Mouse (Mus musculus) kidney, postnatal 0 days (tissue): ENCODE results near the gene Aadac. TPM values are rescaled to one million over a fixed set of nuclear protein-coding genes. Genes with fewer than 3 reads are reported as not detected.

Experiments used
- ATAC-seq: fragments of 200-750 bp; cut with Nextera tagmentation; replicated peaks from 2 replicates; pipeline ENCODE4 v1.8.0; 2017; ENCODE audit warnings: low read depth, moderate number of reproducible peaks, moderate TSS enrichment, moderate library complexity; ENCODE audit not compliant: low FRiP score
- DNase-seq: peaks from one replicate; pipeline ENCODE4 v3.0.0-alpha.2; 2016; ENCODE audit warnings: low spot score
- H3K27ac ChIP-seq: fragments of 300-500 bp; sonication (generic); 2 replicates; pipeline ENCODE4 v1.5.1; 2014; ENCODE audit warnings: mild to moderate bottlenecking
- H3K27me3 ChIP-seq: fragments of 300-500 bp; sonication (generic); 2 replicates; pipeline ENCODE4 v1.6.1; 2014; ENCODE audit warnings: low read length, mixed read lengths; ENCODE audit not compliant: insufficient read depth
- H3K36me3 ChIP-seq: fragments of 300-500 bp; sonication (generic); 2 replicates; pipeline ENCODE4 v1.6.1; 2014; ENCODE audit warnings: low read length, mixed read lengths; ENCODE audit not compliant: insufficient read depth
- H3K4me1 ChIP-seq: fragments of 300-500 bp; sonication (generic); replicated peaks from 2 replicates; pipeline ENCODE4 v1.6.1; 2014; ENCODE audit warnings: antibody characterized with exemption, low read length, mixed read lengths; ENCODE audit not compliant: insufficient read depth
- H3K4me2 ChIP-seq: fragments of 300-500 bp; sonication (generic); 2 replicates; pipeline ENCODE4 v1.6.1; 2014; ENCODE audit warnings: mild to moderate bottlenecking, low read length, moderate library complexity, mixed read lengths
- H3K4me3 ChIP-seq: fragments of 300-500 bp; sonication (generic); replicated peaks from 2 replicates; pipeline ENCODE4 v1.5.1; 2014; ENCODE audit warnings: low read depth, low read length
- H3K9ac ChIP-seq: fragments of 300-500 bp; sonication (generic); 2 replicates; pipeline ENCODE4 v1.6.1; 2014; ENCODE audit warnings: low read depth, low read length
- H3K9me3 ChIP-seq: fragments of 300-500 bp; sonication (generic); replicated peaks from 2 replicates; pipeline ENCODE4 v1.6.1; 2016; ENCODE audit warnings: low read length, inconsistent platforms, mixed read lengths
- CTCF ChIP-seq: IDR thresholded peaks from 2 replicates; pipeline ENCODE4 v1.5.1; 2016; ENCODE audit warnings: antibody characterized with exemption, low read depth, mild to moderate bottlenecking, moderate library complexity
- WGBS: fragments of 180-500 bp; shearing (Covaris S2); extraction: QIAGEN DNeasy Blood & Tissue Kit; methylation state at CpG from one replicate; pipeline ENCODE4 v1.1.7; 2014; 5-methylcytosine and 5-hydroxymethylcytosine counted together
- polyA plus RNA-seq: library from polyadenylated mRNA; unstranded; fragments of >200 nt; fragmentation: Nextera tagmentation; extraction: Ambion mirVana; gene quantifications from 2 replicates; pipeline ENCODE4 v1.2.1, GENCODE M21; 2015

The Aadac gene
- polyA plus RNA-seq, 1 experiment from 2014 or later, result 49.6 TPM

DNA sequence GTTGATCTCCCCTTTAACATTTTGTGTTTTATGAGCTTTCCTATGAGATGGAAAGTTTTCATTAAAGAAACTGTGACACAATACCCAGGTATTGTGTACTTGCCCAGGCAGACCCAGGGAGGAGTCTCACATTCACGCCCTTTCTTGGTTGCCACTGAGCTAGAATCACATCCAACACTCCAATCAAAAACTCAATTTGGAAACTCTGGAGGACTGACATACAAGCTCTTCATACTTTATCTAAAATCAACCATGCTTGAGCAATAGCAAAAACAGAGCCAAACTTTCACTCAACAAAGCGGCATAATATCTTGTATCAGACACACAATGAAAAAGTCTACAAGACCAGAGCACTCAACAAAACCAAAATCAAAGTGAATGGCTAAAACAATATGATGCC, 28.4 kb downstream of the Aadac start:
- TF ChIP-seq CTCF, result no peak
- no peak overlapping the region for H3K9ac ChIP-seq
- H3K27me3 ChIP-seq, result no peaks in the 10 kb centered on the region
- no peak overlapping the region for H3K4me3 ChIP-seq
- H3K9me3 ChIP-seq, result no peaks in the 10 kb centered on the region
- DNase-seq (no peak), ATAC-seq (no peak)
- H3K4me1 ChIP-seq, result no peaks in the 10 kb centered on the region
- 78% methylated on average over 2 of the region's 2 CpGs for WGBS
- H3K27ac ChIP-seq, result no peak overlapping the region
- H3K36me3 ChIP-seq, result no peaks in the 10 kb centered on the region
- no peak overlapping the region for H3K4me2 ChIP-seq

DNA sequence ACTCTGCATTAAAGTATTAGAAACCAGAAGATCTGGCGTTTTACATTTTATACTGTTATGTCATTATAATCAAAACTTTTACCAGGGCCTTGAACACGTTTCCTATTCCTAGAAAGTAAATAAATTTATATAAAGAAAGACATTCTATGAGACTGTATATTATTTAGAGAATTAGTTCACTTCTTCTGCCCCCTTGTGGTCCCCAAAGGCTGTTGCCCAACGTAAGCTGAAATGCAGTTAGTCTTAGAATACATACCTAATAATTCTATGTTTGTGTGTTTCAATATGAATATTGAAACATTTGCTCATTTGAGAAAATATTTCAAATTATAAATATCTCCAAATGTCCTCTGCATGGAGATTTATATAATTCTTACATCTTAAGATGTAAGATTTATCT, 30.9 kb downstream of the Aadac start:
- peak; percentile 67 for DNase-seq
- H3K9me3 ChIP-seq, result no peaks in the 10 kb centered on the region
- peak; percentile 72 for TF ChIP-seq CTCF
- H3K27ac ChIP-seq, result no peak overlapping the region
- H3K9ac ChIP-seq, result no peak overlapping the region
- no peak overlapping the region for H3K4me2 ChIP-seq
- H3K27me3 ChIP-seq, result no peaks in the 10 kb centered on the region
- no peaks in the 10 kb centered on the region for H3K36me3 ChIP-seq
- 30% methylated on average over 3 of the region's 3 CpGs for WGBS
- no peak for ATAC-seq
- H3K4me1 ChIP-seq, result no peaks in the 10 kb centered on the region
- H3K4me3 ChIP-seq, result no peak overlapping the region

DNA sequence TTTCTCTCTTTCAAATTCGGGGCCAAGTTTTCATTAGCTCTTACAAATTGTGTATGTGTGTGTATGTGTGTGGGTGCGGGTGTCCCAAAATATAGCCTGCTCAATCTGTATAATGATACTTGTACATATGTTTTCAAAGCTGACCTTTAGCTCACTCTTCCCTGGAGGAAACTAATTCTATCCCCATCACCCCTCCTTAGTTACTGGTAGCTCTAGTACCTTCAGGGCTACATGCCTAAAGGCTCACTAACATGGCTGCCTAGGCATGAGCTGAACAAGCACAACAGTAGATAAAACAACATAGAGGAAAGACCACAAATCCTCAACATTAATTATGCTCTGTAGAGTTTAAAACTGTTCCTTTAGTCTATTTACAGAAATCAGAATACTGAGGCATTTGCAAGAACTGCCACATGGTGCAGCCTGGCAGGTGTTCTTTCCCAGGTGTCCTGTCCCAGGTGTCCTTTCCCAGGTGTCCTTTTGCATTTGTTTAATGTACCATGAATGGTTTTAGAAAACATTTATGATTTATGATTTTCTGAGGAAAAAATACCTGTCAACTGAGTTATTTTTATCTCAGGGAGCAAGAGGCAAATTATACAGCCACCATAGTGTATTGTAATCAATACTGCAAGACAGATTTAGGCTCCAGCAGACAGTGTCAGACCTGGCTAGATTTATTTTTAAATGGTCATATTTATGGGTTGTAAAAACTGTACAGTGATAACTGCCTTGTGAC, 31.7 kb downstream of the Aadac start:
- H3K4me1 ChIP-seq, result no peaks in the 10 kb centered on the region
- H3K27ac ChIP-seq, result no peak overlapping the region
- no peak overlapping the region for H3K4me3 ChIP-seq
- WGBS, result 89% methylated on average over 2 of the region's 2 CpGs
- H3K9ac ChIP-seq, result no peak overlapping the region
- H3K36me3 ChIP-seq, result no peaks in the 10 kb centered on the region
- H3K27me3 ChIP-seq, result no peaks in the 10 kb centered on the region
- DNase-seq (no peak), ATAC-seq (no peak)
- H3K4me2 ChIP-seq, result no peak overlapping the region
- H3K9me3 ChIP-seq, result no peaks in the 10 kb centered on the region
- no peak for TF ChIP-seq CTCF

DNA sequence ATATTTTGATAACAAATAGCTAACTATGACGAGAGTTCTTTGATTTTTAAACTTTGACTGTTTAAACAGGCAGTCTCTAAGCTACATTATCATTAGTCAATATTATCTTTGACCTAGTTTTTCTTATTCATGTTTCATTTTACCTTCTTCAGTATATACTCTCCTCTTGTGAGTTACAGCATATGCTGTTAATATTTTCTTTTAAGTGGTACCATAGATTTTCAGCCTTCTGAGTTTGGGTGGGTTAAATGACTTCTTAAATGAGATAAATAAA, 32.2 kb downstream of the Aadac start:
- WGBS, result 69% methylated on average over 1 of the region's 1 CpGs
- no peaks in the 10 kb centered on the region for H3K9me3 ChIP-seq
- H3K27ac ChIP-seq, result no peak overlapping the region
- no peaks in the 10 kb centered on the region for H3K27me3 ChIP-seq
- no peak overlapping the region for H3K4me3 ChIP-seq
- DNase-seq, result no peak
- no peak overlapping the region for H3K4me2 ChIP-seq
- H3K36me3 ChIP-seq, result no peaks in the 10 kb centered on the region
- no peak overlapping the region for H3K9ac ChIP-seq
- ATAC-seq, result no peak
- no peaks in the 10 kb centered on the region for H3K4me1 ChIP-seq
- TF ChIP-seq CTCF, result no peak

DNA sequence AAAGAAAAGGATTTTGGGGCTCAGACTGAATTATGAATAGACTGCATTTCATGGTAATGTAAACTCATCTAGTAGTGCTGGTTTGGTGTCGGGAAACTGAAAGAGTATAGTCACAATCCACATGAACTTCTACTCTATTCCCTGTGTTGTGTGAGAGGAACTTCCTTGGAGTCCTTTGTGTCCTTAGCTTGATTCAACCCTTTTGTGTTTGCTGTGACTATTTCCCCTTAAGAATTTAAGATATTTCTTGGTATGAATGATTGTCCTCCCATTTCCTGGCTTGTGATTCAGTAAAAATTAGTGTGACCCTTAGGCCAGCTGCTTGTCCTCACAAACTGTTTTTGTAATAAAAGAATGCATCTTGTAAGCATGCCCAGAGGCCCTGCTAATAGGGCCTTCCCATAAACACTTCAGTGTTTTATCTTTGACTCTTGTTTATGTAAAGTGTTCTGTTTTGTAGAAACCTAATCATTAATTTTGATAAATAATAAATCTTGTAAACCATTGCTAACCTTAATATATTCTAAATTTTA, 53.4 kb downstream of the Aadac start:
- no peak overlapping the region for H3K9ac ChIP-seq
- TF ChIP-seq CTCF, result no peak
- no peaks in the 10 kb centered on the region for H3K36me3 ChIP-seq
- no peaks in the 10 kb centered on the region for H3K27me3 ChIP-seq
- no peak overlapping the region for H3K4me2 ChIP-seq
- H3K4me3 ChIP-seq, result no peak overlapping the region
- no peaks in the 10 kb centered on the region for H3K9me3 ChIP-seq
- 78% methylated on average over 1 of the region's 1 CpGs for WGBS
- no peaks in the 10 kb centered on the region for H3K4me1 ChIP-seq
- ATAC-seq (0 out of 2 replicates have a peak, but pooled peaks have one; percentile 63), DNase-seq (peak; percentile 88)
- H3K27ac ChIP-seq, result no peak overlapping the region

DNA sequence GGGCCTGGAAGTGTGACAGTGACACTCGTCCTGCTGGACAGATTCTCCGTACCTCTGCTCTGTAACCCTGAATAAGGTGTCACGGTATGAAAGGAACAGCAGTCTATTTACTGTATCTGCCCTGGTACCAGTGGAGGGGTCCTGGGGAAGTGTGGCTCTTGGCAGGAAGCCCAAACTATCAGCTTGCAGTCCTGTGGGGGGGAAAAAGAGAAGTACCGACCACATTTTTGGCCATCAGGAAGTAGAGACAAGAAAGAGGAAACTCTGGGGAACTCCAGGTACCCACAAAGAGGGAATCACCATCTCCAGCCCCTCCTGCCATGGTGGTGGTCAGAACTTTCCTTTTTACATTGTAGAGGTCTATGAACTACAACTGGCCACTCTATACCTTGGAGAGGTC, 55.1 kb downstream of the Aadac start:
- Histone ChIP-seq H3K36me3 (no peaks in the 10 kb centered on the region), H3K4me1 (no peaks in the 10 kb centered on the region), H3K9ac (no peak overlapping the region), H3K27me3 (no peaks in the 10 kb centered on the region), H3K4me2 (no peak overlapping the region), H3K27ac (peak overlapping the region; percentile 42; the same call in 1 of the 2 replicates), H3K9me3 (no peaks in the 10 kb centered on the region), H3K4me3 (no peak overlapping the region)
- no peak for DNase-seq
- TF ChIP-seq CTCF, result no peak
- WGBS, result 49% methylated on average over 4 of the region's 4 CpGs
- no peak for ATAC-seq
